Mouse (Mus musculus) G1E (cell line): Measurements from ENCODE around the gene Tnnt2.

ENCODE experiments used
- CTCF ChIP-seq: IDR thresholded peaks from 2 replicates; pipeline ENCODE4 v1.5.1; 2012; ENCODE audit warnings: low read depth, low read length, inconsistent platforms, mixed read lengths
- GATA1 ChIP-seq: IDR thresholded peaks from 2 replicates; pipeline ENCODE4 v1.6.1; 2012; ENCODE audit warnings: borderline replicate concordance, low read length, inconsistent platforms, mixed read lengths
- GATA2 ChIP-seq: IDR thresholded peaks from 2 replicates; pipeline ENCODE4 v1.6.1; 2012; ENCODE audit warnings: low read depth, low read length, inconsistent platforms, borderline replicate concordance

DNA sequence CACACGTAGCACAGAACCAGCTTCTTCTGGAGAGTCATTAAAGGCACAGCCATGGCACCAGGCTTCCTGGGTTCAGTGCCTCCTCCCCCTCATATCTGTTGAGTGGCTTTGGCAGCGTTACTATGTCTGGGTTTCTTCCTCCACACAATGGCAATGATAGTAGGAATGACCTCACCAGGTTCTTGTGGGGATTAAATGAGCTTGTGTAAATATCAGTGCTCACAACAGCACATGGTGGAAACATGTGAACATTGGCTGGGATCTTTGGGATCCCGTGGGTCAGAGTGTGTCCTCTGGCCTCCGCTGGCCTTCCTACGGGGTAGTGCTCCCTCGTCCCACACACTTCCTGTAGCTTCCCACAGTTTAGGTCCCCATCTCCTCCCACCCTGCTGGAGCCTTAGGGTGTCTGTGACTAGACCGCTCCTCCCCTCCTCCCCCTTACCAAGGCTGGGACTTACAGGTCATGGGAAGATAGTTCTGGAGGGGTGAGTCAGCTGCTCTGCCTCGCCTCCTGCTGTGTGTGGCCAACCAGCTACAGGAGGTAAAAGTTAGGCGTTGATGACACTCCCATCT, 25.9 kb downstream of the Tnnt2 start:
- no peak for TF ChIP-seq CTCF
- TF ChIP-seq GATA2 = no peak
- no peak for TF ChIP-seq GATA1
